Mouse (Mus musculus) left cerebral cortex, postnatal 10 days (tissue): Measurements from ENCODE around the gene Pkd1l3. TPM values are rescaled to one million over a fixed set of nuclear protein-coding genes. Genes with fewer than 3 reads are reported as not detected.

Source experiments
- total RNA-seq, 2 experiments: library from RNA; stranded (reverse); gene quantifications; 2 replicates each; pipeline ENCODE4 v1.2.3; 2021

The Pkd1l3 gene
- total RNA-seq, 2 experiments from 2014 or later, result 0.54 to 0.65 TPM

Other genes with a start within 250 kb of the Pkd1l3 start
- gene Pmfbp1, start 120.5 kb upstream of the Pkd1l3 start, total RNA-seq, result under 1 TPM; 0.22 to 0.58 TPM
- gene Dhx38, start 48.7 kb upstream of the Pkd1l3 start, total RNA-seq, result 10 to 100 TPM; 21.9 to 24.1 TPM
- gene Txnl4b, start 48.6 kb upstream of the Pkd1l3 start, total RNA-seq, result 10 to 100 TPM; 10.7 to 11.7 TPM
- gene Hp, start 35.3 kb upstream of the Pkd1l3 start, total RNA-seq, result not detected
- 10 to 100 TPM; 16.4 to 19.8 TPM for gene Dhodh, start 5.8 kb upstream of the Pkd1l3 start, total RNA-seq
- gene Ist1, start 78.7 kb downstream of the Pkd1l3 start, total RNA-seq, result 10 to 100 TPM; 79.7 to 80.9 TPM
- 10 to 100 TPM; 64.8 to 69.0 TPM for gene Zfp821, start 91.0 kb downstream of the Pkd1l3 start, total RNA-seq
- gene Atxn1l, start 123.2 kb downstream of the Pkd1l3 start, total RNA-seq, result 10 to 100 TPM; 35.0 to 40.3 TPM
- 10 to 100 TPM; 92.9 to 95.8 TPM for gene Ap1g1, start 164.0 kb downstream of the Pkd1l3 start, total RNA-seq